Mouse (Mus musculus): ENCODE data around the gene Pfdn6. TPM values are rescaled to one million over a fixed set of nuclear protein-coding genes. Genes with fewer than 3 reads are reported as not detected.

Pfdn6 gene
- polyA plus RNA-seq, 1 experiment, result 130 TPM

GRCm38 (mm10) chr17:33932970-33933369 is 7.2 kb downstream of the Pfdn6 start:
- no peak for DNase-seq (ENCODE audit: extremely low spot score in 1 of 2, low spot score in 1 of 2)

- DNase-seq (ENCODE audit: extremely low spot score in 1 of 2, low spot score in 1 of 2), result no peak
Measured at GRCm38 (mm10) chr17:33932448-33932847, 7.7 kb downstream of the Pfdn6 start.

GRCm38 (mm10) chr17:33931947-33932346 is 8.2 kb downstream of the Pfdn6 start:
- no peak for DNase-seq (ENCODE audit: extremely low spot score in 1 of 2, low spot score in 1 of 2)

DNA sequence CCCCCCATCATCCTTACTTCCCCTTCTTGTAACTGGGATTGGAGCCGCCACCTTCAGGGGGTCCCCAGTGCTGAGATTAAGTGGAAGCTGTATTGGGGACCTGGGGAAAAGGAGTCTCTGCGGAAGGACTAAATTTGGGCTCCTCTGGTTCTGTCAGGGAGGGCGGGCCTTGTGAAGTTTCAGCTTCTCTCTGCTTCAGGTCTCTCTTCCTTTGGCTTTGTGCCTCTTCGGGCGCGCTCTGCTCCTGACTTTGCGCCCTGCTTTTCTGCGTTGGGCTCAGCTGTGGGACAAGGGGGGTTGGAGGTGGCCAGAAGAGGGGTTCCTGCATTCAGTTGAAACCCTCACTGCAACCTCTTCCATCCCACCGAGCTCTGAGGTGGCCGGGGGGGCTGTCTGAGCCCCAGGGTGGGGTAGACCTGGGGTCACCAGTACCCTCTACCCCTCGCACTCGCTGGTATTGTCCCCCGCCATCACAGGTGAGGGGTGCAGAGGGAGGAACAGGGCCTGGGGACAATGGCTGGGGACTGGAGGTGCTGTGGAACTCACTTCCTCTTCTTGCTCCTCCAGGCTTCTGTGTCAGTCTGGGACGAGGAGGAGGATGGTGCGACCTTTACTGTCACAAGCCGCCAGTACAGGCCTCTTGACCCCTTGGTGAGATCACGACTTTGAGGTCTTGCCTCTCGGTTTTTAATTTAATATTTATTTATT is 8.8 kb downstream of the Pfdn6 start:
- no peak for DNase-seq (ENCODE audit: extremely low spot score in 1 of 2, low spot score in 1 of 2)

DNA sequence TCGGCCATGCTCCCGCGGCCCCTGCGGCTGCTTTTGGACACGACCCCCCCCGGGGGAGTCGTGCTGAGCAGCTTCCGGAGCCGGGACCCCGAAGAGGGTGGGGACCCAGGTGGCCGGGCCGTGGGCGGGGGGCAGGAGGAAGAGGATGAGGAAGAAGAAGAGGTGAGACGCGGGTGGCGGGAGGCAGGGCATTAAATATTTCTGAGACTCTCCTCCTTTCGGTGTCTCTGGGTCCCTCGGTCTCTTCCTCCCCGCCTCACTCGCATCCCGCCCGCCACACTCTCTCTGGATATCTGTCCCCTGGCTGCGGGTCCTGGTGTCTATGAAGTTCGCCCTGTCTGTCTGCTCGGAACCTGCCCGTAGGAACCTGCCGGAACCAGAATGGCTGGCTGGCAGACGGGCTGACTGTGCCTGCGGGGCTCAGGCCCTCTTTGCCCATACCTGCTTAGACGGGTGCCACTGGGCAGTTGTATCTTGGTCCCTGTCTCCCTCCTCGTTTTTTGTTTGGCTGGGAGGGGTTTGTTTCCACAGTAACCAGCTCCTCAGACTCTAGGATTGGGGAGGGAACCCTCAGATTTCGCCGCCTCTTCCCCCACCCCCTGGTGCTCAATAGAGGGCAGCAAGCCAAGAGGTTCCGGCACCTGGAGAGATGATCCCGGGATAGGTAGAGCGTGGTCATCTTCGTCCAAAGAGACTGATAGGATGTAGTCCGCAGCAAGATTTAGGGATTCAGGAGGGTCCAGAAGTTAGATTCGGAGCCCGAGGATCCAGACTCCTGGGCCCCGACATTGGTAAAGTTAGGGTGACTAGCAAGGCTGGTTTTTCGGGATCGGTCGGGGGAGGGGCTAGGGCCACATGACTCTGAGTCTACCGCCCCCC is 9.6 kb downstream of the Pfdn6 start:
- DNase-seq (ENCODE audit: extremely low spot score in 1 of 2, low spot score in 1 of 2), result peak in 1 of 2 experiments; percentile 80

- DNase-seq (ENCODE audit: extremely low spot score in 1 of 2, low spot score in 1 of 2), result peak; percentile 69 to 94
Measured at GRCm38 (mm10) chr17:33929371-33930279, 10.5 kb downstream of the Pfdn6 start, which contains the start of gene Rgl2. Rgl2 (plus strand) TSS chr17:33929543.

- no peak for DNase-seq (ENCODE audit: extremely low spot score in 1 of 2, low spot score in 1 of 2)
Measured at GRCm38 (mm10) chr17:33928251-33928947, 11.7 kb downstream of the Pfdn6 start.

- DNase-seq (ENCODE audit: extremely low spot score in 1 of 2, low spot score in 1 of 2), result no peak
Measured at GRCm38 (mm10) chr17:33926207-33926932, 13.8 kb downstream of the Pfdn6 start.

DNA sequence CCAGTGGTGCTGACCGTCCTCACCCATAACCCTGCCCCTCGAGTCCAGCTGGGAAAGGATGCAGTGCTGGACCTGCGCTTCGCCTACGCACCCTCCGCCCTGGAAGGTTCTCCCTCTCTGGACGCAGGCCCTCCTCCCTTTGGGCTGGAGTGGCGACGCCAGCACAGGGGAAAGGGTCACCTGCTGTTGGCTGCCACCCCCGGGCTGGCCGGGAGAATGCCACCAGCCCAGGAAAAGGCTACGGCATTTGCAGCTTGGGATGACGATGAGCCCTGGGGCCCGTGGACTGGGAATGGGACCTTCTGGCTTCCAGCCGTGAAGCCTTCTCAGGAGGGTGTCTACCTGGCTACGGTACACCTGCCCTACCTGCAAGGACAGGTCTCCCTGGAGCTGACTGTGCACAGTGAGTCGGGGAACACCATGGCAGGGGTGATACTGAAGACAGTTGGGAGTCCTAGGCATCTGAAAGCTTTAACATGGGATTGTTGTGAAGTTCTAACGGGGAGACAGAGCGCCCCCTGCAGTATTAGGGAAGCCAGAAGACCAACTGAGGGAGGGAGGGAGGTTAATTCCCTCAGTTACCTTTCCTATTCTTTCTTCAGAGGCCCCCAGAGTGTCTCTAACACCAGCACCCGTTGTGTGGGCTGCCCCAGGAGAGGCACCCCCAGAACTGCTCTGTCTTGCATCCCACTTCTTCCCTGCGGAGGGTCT is 14.6 kb downstream of the Pfdn6 start:
- DNase-seq (ENCODE audit: extremely low spot score in 1 of 2, low spot score in 1 of 2), result no peak

DNA sequence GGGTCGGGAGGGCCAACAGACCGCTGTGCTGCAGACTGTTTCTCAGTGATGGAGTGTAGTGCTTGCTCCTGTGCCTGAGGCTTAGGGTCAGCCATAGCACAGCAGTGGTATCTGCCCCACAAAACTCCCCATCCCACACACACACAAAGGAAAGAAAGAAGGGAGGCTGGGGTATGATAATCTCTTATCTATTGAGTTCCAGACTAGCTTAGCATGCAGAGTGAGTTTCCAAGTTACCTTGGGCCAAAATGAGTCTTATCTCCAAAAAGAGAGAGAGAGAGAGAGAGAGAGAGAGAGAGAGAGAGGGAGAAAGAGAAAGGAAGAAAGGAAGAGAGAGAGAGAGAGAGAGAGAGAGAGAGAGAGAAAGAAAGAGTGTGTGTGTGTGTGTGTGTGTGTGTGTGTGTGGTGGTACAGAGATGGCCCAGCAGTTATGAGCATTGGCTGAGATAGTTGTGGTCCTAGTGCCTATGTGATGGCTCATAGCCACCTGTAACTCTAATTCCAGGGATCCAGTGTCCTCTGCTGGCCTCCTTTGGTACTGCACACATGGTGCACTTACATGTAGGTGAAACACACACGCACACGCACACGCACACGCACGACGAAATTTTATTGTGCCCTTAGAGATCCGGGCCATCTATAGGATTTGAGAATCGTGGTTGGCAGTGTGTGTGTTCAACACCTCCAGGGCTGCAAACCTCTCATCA is 15.4 kb downstream of the Pfdn6 start:
- DNase-seq (ENCODE audit: extremely low spot score in 1 of 2, low spot score in 1 of 2), result no peak

DNA sequence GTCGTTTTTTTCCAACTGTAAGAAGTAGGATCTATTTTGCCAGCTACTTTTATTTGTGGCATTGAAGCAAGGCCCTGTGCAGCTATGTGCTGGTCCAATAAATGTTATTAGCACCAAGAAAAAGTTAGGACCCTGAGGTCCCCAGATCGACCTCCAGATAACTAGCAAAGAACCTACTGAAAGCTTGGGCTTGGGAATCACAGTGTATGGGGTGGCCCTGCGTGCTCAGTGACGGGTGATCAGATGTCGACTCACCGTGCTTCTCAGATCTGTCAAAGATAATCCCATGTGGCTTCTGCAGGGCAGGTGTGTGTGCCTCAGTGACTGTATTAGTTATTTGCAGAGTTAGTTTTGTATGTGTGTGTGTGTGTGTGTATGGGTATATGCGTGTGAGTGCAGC is 18.8 kb downstream of the Pfdn6 start:
- no peak for DNase-seq (ENCODE audit: extremely low spot score in 1 of 2, low spot score in 1 of 2)

DNA sequence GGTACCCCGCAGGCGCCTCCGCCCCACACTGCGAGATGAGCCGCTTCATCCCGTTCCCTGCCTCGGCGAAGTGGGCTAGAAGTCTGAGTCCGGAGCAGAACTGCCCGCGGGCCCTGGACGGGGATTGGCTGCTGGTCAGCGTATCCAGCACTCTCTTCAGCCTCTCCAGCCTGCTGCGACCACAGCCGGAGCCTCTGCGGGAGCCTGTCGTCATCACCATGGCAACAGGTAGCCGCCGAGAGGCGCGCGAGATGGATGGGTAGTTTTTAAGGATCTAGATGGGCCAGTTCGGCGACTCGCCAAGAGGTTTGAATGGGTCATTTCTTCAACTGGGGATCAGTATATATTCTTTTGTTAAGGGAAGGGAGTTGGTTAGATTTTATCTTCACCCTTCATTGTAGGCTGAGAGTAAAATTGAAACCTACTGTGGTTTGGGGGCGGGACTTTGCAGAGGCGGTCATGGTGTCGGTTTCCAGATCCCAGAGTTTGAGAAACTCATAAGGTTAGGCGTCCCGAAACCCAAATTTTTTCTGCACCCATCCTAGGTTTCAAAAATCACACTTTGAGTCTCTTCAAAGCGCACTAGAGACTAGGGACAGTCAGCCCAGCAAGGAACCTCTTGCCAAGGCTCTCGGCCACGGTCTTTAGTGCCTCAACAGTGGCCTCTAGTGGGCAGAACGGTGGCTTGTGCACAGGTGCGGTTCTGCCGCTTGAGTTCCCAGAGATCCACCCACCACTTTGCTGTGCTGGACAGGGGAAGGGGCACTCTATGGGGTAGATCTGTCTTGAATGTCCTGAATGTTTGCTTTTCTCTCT is 19.7 kb downstream of the Pfdn6 start:
- DNase-seq (ENCODE audit: extremely low spot score in 1 of 2, low spot score in 1 of 2), result peak in 1 of 2 experiments; percentile 90

- peak in 1 of 2 experiments; percentile 63 for DNase-seq (ENCODE audit: extremely low spot score in 1 of 2, low spot score in 1 of 2)
Measured at GRCm38 (mm10) chr17:33919351-33920281, 20.5 kb downstream of the Pfdn6 start.

DNA sequence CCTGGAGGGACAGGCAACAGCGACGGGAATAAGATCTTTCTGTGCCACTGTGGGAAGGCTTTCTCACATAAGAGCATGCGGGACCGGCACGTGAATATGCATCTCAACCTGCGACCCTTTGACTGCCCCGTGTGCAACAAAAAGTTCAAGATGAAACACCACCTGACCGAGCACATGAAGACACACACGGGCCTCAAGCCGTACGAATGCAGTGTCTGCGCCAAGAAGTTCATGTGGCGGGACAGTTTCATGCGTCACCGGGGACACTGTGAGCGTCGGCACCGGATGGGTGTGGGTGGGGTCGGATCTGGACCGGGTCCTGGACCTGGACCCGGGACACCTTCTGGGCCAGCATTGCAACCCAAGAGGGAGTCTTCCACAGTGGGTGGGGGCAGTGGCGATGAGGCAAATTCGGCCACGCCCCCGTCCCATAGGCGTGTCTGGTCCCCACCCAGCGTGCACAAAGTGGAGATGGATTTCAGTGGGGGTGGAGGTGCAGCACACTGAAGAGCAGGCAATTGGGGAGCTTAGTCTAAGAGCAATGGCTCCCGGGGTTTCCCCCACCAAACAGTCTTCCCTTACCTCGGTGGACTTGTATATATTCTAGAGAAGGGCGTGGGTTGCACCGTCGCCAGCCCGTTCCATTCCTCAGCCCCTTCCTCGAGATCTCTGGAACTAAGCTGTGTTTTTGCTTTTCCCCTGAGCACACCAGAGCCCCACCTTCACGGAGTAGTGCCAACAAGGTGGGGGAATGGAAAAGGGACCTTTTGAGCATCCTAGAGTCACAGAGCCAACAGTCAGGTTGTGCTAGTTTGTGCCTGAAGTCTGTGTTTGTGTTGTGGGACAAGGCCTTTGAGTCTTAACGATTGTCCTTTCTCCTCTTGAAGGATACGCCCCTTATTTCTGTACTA is 21.6 kb downstream of the Pfdn6 start:
- DNase-seq (ENCODE audit: extremely low spot score in 1 of 2, low spot score in 1 of 2), result no peak

- no peak for DNase-seq (ENCODE audit: extremely low spot score in 1 of 2, low spot score in 1 of 2)
Measured at GRCm38 (mm10) chr17:33917656-33918292, 22.4 kb downstream of the Pfdn6 start.

Measured in frontal cortex, adult 2 months (tissue).